Mouse (Mus musculus) A20 (cell line): ENCODE measurements around the gene Zfp385c.
"Not testable (repeated sequence)": the region's sequence is repeated elsewhere in the genome, so short reads cannot be mapped to it uniquely, and the experiment has no call there.

Experiments
- DNase-seq: peaks from one replicate; pipeline ENCODE4 v3.0.0-alpha.2; 2011; ENCODE audit warnings: low read depth, low spot score

The Zfp385c gene

GRCm38 (mm10) chr11:100626701-100627195 lies 65.5 kb downstream of the Zfp385c start:
- peak; percentile 91 for DNase-seq

GRCm38 (mm10) chr11:100625754-100626700 lies 66.2 kb downstream of the Zfp385c start:
- no peak for DNase-seq

- DNase-seq, result peak; percentile 51
These were observed 68.4 kb downstream of the Zfp385c start for GRCm38 (mm10) chr11:100623867-100624266.

- peak; percentile 96 for DNase-seq
These were observed 69.5 kb downstream of the Zfp385c start for GRCm38 (mm10) chr11:100622714-100623113.

- no peak for DNase-seq
These were observed 72.3 kb downstream of the Zfp385c start, which contains the start of gene Dnajc7 for GRCm38 (mm10) chr11:100619982-100620381. Gene Dnajc7 (minus strand): TSS chr11:100620168.

GRCm38 (mm10) chr11:100619485-100619975 lies 72.7 kb downstream of the Zfp385c start:
- DNase-seq, result peak; percentile 97

GRCm38 (mm10) chr11:100618761-100619484 lies 73.3 kb downstream of the Zfp385c start, which contains the start of gene Nkiras2:
Gene Nkiras2 (plus strand): TSS chr11:100619244.
- peak; percentile 90 for DNase-seq

- DNase-seq, result no peak
These were observed 74.8 kb downstream of the Zfp385c start for GRCm38 (mm10) chr11:100617480-100617879.

GRCm38 (mm10) chr11:100616836-100617235 lies 75.4 kb downstream of the Zfp385c start:
- not testable (repeated sequence) for DNase-seq

DNA sequence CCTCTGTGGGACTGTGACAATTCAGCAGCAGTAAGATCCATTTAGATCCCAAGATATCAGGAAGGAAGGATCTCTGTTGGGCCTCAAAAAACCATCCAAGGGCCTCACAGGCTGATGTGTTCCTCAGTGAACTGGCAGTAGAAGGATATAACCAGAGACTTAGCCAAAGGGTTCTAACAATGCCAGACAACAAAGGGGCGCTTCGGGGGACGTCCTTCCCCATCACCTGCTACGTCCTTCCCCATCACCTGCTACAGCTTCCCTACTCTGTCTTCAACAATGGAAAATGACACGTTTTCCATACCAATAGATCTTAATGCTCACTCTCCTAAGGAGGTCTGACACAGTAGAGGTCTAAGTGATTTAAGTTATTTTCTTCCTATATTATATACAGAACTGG lies 75.9 kb downstream of the Zfp385c start:
- DNase-seq, result no peak

- DNase-seq, result no peak
These were observed 79.0 kb downstream of the Zfp385c start for GRCm38 (mm10) chr11:100613241-100613640.

DNA sequence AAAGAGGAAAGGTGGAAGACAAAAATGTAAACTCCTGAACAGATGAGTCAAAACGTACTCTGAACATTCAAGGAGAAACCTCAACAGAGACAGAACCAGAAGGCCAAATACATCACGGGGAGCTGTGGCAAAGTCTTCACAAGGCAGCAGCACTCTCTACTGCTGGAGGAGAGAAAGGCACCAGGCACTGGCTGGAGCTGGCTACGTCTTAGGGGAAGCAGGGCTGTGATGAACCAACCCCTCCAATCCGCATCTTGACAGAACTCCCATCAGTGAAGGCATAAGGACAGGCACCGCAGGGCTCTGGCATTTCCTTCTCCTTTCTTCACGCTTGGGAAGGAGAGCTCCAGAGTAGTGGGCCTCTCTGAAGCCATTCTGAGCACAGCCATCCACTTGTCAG lies 80.6 kb downstream of the Zfp385c start:
- peak; percentile 39 for DNase-seq

GRCm38 (mm10) chr11:100609997-100610680 lies 82.1 kb downstream of the Zfp385c start:
- no peak for DNase-seq

DNA sequence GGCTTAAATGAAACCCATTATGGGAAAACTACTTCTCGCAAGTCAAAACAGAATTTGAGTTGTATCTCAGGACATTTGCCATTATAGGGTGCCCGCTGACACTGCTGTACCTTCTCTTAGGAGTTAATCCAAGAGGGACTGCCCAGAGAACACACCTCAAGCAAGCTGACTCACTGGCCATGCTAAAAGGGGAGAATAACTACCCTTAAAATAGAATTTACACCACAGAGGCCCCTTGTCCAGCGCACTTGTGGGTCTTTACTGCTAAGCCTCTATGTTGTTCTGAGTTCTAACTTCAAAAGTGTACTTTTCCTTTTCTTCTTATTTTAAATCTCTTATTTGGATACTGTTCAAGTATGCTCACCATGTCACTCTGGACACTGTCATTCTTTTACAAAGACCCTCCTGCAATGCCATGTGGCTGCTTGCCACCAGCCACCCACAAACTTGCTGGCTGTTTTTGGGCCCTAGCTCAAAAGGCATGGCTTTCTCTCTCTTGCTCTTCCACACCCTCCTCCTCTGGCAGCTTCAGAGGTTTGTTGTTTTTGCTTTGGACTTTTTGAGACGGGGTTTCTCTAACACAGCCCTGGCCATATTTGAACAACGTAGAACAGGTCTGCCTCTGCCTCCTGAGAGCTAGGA lies 82.8 kb downstream of the Zfp385c start:
- DNase-seq, result no peak

DNA sequence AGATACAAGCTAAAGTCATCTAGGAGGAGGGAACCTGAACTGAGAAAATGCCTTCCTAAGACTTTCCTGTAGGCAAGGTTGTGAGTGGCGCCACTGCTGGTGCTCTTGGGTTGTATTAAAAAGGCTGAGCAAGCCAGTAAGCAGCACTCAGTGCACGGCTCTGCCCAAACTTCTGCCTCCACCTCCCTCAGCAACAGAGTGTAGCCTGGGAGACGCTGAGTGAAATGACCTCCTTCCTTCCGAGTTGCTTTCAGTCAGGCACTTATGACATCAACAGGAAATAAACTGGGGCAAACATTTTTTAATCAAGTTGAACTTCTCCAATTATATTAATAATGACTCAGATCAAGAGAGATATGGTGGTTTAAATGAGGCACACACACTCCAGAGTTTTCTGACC lies 83.5 kb downstream of the Zfp385c start:
- DNase-seq, result no peak

DNA sequence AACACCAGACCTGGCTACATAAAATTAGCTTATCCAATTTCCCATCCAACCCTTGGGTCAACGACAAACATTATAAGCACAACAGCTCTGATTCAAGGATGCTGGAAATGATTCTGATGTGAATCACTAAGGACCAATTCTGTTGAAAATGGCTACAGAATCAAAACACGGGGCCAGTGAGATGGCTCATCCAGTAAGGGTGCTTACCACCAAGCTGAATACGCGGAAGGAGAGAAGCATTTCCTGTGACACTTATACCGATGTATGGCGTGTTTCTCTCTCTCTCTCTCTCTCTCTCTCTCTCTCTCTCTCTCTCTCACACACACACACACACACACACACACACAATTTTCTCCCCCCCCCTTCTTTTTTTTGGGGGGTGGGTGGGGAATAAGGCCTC lies 85.1 kb downstream of the Zfp385c start:
- DNase-seq, result no peak

GRCm38 (mm10) chr11:100605451-100605850 lies 86.8 kb downstream of the Zfp385c start:
- no peak for DNase-seq

GRCm38 (mm10) chr11:100604321-100605005 lies 87.8 kb downstream of the Zfp385c start:
- DNase-seq, result no peak

DNA sequence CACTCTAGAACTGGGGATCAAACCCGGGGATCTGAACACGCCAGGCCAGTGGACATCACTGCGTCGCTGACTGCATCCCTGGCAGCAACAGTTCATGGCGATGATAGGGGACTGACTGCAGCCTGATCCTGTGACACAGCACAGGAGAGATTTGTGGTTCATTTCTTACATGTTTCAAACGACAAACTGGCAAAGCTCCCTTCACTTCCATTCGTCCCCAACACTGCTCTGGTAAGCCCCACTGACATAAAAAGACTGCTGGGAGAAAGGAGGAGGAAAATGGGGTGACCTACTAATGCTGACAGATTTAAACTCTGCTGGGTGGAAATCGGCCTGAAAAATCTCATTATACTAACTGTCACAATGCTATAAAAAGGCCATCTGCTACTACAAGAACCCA lies 88.4 kb downstream of the Zfp385c start:
- no peak for DNase-seq

GRCm38 (mm10) chr11:100603155-100603554 lies 89.1 kb downstream of the Zfp385c start:
- no peak for DNase-seq
